Mouse (Mus musculus) heart, adult 9 months (tissue): ENCODE data around the gene Tmem270.
A peak's percentile ranks its signal among the peaks of the same experiment; 100 is the strongest.
"Not testable (repeated sequence)": the region's sequence is repeated elsewhere in the genome, so short reads cannot be mapped to it uniquely, and the experiment has no call there.

Experiments used
- DNase-seq, 2 experiments: peaks; one replicate each; pipeline ENCODE4 v3.0.0; 2022; ENCODE audit warnings: low spot score in 2 of 2

Tmem270 gene

GRCm38 (mm10) chr5:134906633-134907032 lies at the start of gene Tmem270:
Gene Tmem270, minus strand, starts transcription at chr5:134906733.
- DNase-seq, result no peak

GRCm38 (mm10) chr5:134955491-134955890 lies 49.0 kb upstream of the Tmem270 start:
- DNase-seq, result no peak

- peak; percentile 21 to 50 for DNase-seq
Observed at GRCm38 (mm10) chr5:134951053-134951884, 44.7 kb upstream of the Tmem270 start.

GRCm38 (mm10) chr5:134948085-134948439 lies 41.5 kb upstream of the Tmem270 start:
- DNase-seq, result no peak

- no peak for DNase-seq
Observed at GRCm38 (mm10) chr5:134947420-134948084, 41.0 kb upstream of the Tmem270 start.

- DNase-seq, result no peak
Observed at GRCm38 (mm10) chr5:134946857-134947255, 40.3 kb upstream of the Tmem270 start, which contains the start of gene Cldn4. Gene Cldn4, minus strand, starts transcription at chr5:134946934.

- no peak for DNase-seq
Observed at GRCm38 (mm10) chr5:134946063-134946856, 39.7 kb upstream of the Tmem270 start.

- no peak for DNase-seq
Observed at GRCm38 (mm10) chr5:134945266-134945959, 38.9 kb upstream of the Tmem270 start.

- DNase-seq, result no peak
Observed at GRCm38 (mm10) chr5:134944179-134944578, 37.6 kb upstream of the Tmem270 start.

- DNase-seq, result peak in 1 of 2 experiments; percentile 18
Observed at GRCm38 (mm10) chr5:134942740-134943139, 36.2 kb upstream of the Tmem270 start.

- no peak for DNase-seq
Observed at GRCm38 (mm10) chr5:134941472-134942209, 35.1 kb upstream of the Tmem270 start.

- not testable (repeated sequence) for DNase-seq
Observed at GRCm38 (mm10) chr5:134939554-134939953, 33.0 kb upstream of the Tmem270 start.

GRCm38 (mm10) chr5:134939069-134939468 lies 32.5 kb upstream of the Tmem270 start:
- DNase-seq, result no peak

GRCm38 (mm10) chr5:134936626-134937185 lies 30.2 kb upstream of the Tmem270 start:
- DNase-seq, result no peak

- DNase-seq, result no peak
Observed at GRCm38 (mm10) chr5:134936051-134936450, 29.5 kb upstream of the Tmem270 start.

- no peak for DNase-seq
Observed at GRCm38 (mm10) chr5:134934666-134935065, 28.1 kb upstream of the Tmem270 start.

GRCm38 (mm10) chr5:134933686-134934085 lies 27.2 kb upstream of the Tmem270 start:
- DNase-seq, result not testable (repeated sequence)

GRCm38 (mm10) chr5:134933281-134933680 lies 26.7 kb upstream of the Tmem270 start:
- no peak for DNase-seq

GRCm38 (mm10) chr5:134932903-134933276 lies 26.4 kb upstream of the Tmem270 start:
- DNase-seq, result peak; percentile 30 to 51

- peak; percentile 89 to 93 for DNase-seq
Observed at GRCm38 (mm10) chr5:134932179-134932902, 25.8 kb upstream of the Tmem270 start, which contains the start of gene Mettl27. Gene Mettl27, plus strand, starts transcription at chr5:134932368.
